ENCODE assay signal across 8 mouse cellular contexts in genomic region chr19:10183299-10183983, GRCm38 (mm10). TPM values are rescaled to one million over a fixed set of nuclear protein-coding genes. Genes with fewer than 3 reads are reported as not detected.
DNase-seq lines count a peak whose midpoint lies in the region; ATAC-seq lines count a peak whose summit lies in the region.

No protein-coding gene starts in this region.

- peak overlapping the region; percentile 95 for H3K27ac ChIP-seq in forebrain, embryonic 14.5 days (ENCODE audit: low read depth, low read length)
- peak overlapping the region; percentile 91 for H3K27ac ChIP-seq in liver, embryonic 16.5 days (ENCODE audit: low read length)
- H3K27ac ChIP-seq in neural tube, embryonic 15.5 days (replicated peaks), result peak overlapping the region; percentile 98

- H3K9ac ChIP-seq in forebrain, embryonic 14.5 days (ENCODE audit: low read length), result peak overlapping the region; percentile 99
- peak overlapping the region; percentile 82 for H3K9ac ChIP-seq in liver, embryonic 16.5 days (ENCODE audit: low read depth, low read length)
- H3K9ac ChIP-seq in neural tube, embryonic 15.5 days (replicated peaks), result peak overlapping the region; percentile 97

- H3K4me1 ChIP-seq in forebrain, embryonic 14.5 days (ENCODE audit: control insufficient read depth, insufficient read depth, low read length), result peaks cover 15% of the 10 kb centered on the region
- peaks cover 22% of the 10 kb centered on the region for H3K4me1 ChIP-seq in liver, embryonic 16.5 days (ENCODE audit: control insufficient read depth, low read depth, low read length)
- peaks cover 52% of the 10 kb centered on the region for H3K4me1 ChIP-seq in neural tube, embryonic 15.5 days

- H3K36me3 ChIP-seq in forebrain, embryonic 14.5 days (ENCODE audit: control insufficient read depth, insufficient read depth, low read length), result peaks cover 37% of the 10 kb centered on the region
- peaks cover 16% of the 10 kb centered on the region for H3K36me3 ChIP-seq in liver, embryonic 16.5 days (ENCODE audit: control insufficient read depth, insufficient read depth)
- peaks cover 30% of the 10 kb centered on the region for H3K36me3 ChIP-seq in neural tube, embryonic 15.5 days

- no peaks in the 10 kb centered on the region for H3K27me3 ChIP-seq in forebrain, embryonic 14.5 days (replicated peaks; ENCODE audit: control insufficient read depth, insufficient read depth, low read length)
- no peaks in the 10 kb centered on the region for H3K27me3 ChIP-seq in liver, embryonic 16.5 days (ENCODE audit: control insufficient read depth, insufficient read depth, low read depth, low read length)
- no peaks in the 10 kb centered on the region for H3K27me3 ChIP-seq in neural tube, embryonic 15.5 days (replicated peaks)

- no peaks in the 10 kb centered on the region for H3K9me3 ChIP-seq in forebrain, embryonic 14.5 days (replicated peaks; ENCODE audit: control insufficient read depth, low read length)
- no peaks in the 10 kb centered on the region; the same call in 1 of the 2 replicates for H3K9me3 ChIP-seq in liver, embryonic 16.5 days (replicated peaks; ENCODE audit: control insufficient read depth, low read length)
- H3K9me3 ChIP-seq in neural tube, embryonic 15.5 days (replicated peaks), result no peaks in the 10 kb centered on the region

- DNase-seq in MN1 (ENCODE audit: low spot score), result peak; percentile 73
- DNase-seq in cerebellum, adult 11 months, result peak; percentile 58
- DNase-seq in forebrain, embryonic 14.5 days (ENCODE audit: low spot score), result peak; percentile 87
- DNase-seq in heart, postnatal 14 days, result peak; percentile 65 to 70
- peak; percentile 76 to 87 for DNase-seq in kidney, postnatal 4 days
- peak; percentile 64 for DNase-seq in thymus, postnatal 14 days

- H3K4me2 ChIP-seq in forebrain, embryonic 14.5 days (ENCODE audit: low read length), result peak overlapping the region; percentile 92
- peak overlapping the region; percentile 91 for H3K4me2 ChIP-seq in liver, embryonic 16.5 days (ENCODE audit: low read depth, low read length)
- peak overlapping the region; percentile 74 for H3K4me2 ChIP-seq in neural tube, embryonic 15.5 days

- under 1% methylated on average over 35 of the region's 35 CpGs for WGBS in forebrain, embryonic 14.5 days
- WGBS in liver, embryonic 16.5 days (ENCODE audit: insufficient replicate concordance), result 2% methylated on average over 35 of the region's 35 CpGs
- WGBS in neural tube, embryonic 15.5 days, result under 1% methylated on average over 35 of the region's 35 CpGs

- intact Hi-C loops in heart, postnatal 14 days (cut with DNase I), result loop anchor here (5.0 kb wide), 2 partner anchors 81 to 181 kb away; partner anchors contain the start of genes Best1, Fads2 and Rab3il1

- ATAC-seq in forebrain, embryonic 14.5 days, result peak; percentile 73
- peak; percentile 60 for ATAC-seq in liver, embryonic 16.5 days (ENCODE audit: low read depth)
- ATAC-seq in neural tube, embryonic 15.5 days (ENCODE audit: low FRiP score), result peak; percentile 85

- peak overlapping the region; percentile 90 for H3K4me3 ChIP-seq in forebrain, embryonic 14.5 days (ENCODE audit: low read depth, low read length)
- peak overlapping the region; percentile 96 for H3K4me3 ChIP-seq in liver, embryonic 16.5 days (ENCODE audit: low read depth, low read length)
- peak overlapping the region; percentile 91 for H3K4me3 ChIP-seq in neural tube, embryonic 15.5 days (replicated peaks)

RNA-seq across cellular contexts. Expression of gene Fads1, which starts 0.8 kb away (rescaled TPM):
- 104 and 125 TPM in 2 replicates for polyA plus RNA-seq in forebrain, embryonic 14.5 days (2014; fragmentation: Nextera tagmentation; extraction: Ambion mirVana)
- 10 to 100 TPM; 23.4 to 23.5 TPM for total RNA-seq in heart, postnatal 14 days (2021)
- 79.4 and 92.4 TPM in 2 replicates for polyA plus RNA-seq in liver, embryonic 16.5 days (2015; fragmentation: Nextera tagmentation; extraction: Ambion mirVana)
- polyA plus RNA-seq in neural tube, embryonic 15.5 days (2015; fragmentation: Nextera tagmentation; extraction: Ambion mirVana), result 146 and 157 TPM in 2 replicates

RNA-seq across cellular contexts. Expression of gene Tmem258, which starts 20.4 kb away (rescaled TPM):
- 380 and 505 TPM in 2 replicates for polyA plus RNA-seq in forebrain, embryonic 14.5 days (2014; fragmentation: Nextera tagmentation; extraction: Ambion mirVana)
- 100 to 1,000 TPM; 149 to 153 TPM for total RNA-seq in heart, postnatal 14 days (2021)
- polyA plus RNA-seq in liver, embryonic 16.5 days (2015; fragmentation: Nextera tagmentation; extraction: Ambion mirVana), result 277 and 304 TPM in 2 replicates
- 353 and 355 TPM in 2 replicates for polyA plus RNA-seq in neural tube, embryonic 15.5 days (2015; fragmentation: Nextera tagmentation; extraction: Ambion mirVana)

RNA-seq across cellular contexts. Expression of gene Fen1, which starts 20.5 kb away (rescaled TPM):
- polyA plus RNA-seq in forebrain, embryonic 14.5 days (2014; fragmentation: Nextera tagmentation; extraction: Ambion mirVana), result 53.4 and 63.9 TPM in 2 replicates
- 1 to 10 TPM; 5.4 to 8.1 TPM for total RNA-seq in heart, postnatal 14 days (2021)
- polyA plus RNA-seq in liver, embryonic 16.5 days (2015; fragmentation: Nextera tagmentation; extraction: Ambion mirVana), result 114 and 125 TPM in 2 replicates
- 22.8 and 42.1 TPM in 2 replicates for polyA plus RNA-seq in neural tube, embryonic 15.5 days (2015; fragmentation: Nextera tagmentation; extraction: Ambion mirVana)

RNA-seq across cellular contexts. Expression of gene Myrf, which starts 57.1 kb away (rescaled TPM):
- polyA plus RNA-seq in forebrain, embryonic 14.5 days (2014; fragmentation: Nextera tagmentation; extraction: Ambion mirVana), result 0.20 and 0.40 TPM in 2 replicates
- 1 to 10 TPM; 7.6 to 7.7 TPM for total RNA-seq in heart, postnatal 14 days (2021)
- 3.1 and 3.9 TPM in 2 replicates for polyA plus RNA-seq in liver, embryonic 16.5 days (2015; fragmentation: Nextera tagmentation; extraction: Ambion mirVana)
- 0.79 and 1.7 TPM in 2 replicates for polyA plus RNA-seq in neural tube, embryonic 15.5 days (2015; fragmentation: Nextera tagmentation; extraction: Ambion mirVana)

Comparison
In these comparisons a context has a peak if more than half of its experiments do, and no peak if none do; other contexts are left out.
1. Peak in every context shown above with its lines: DNase-seq, ATAC-seq, H3K4me3 ChIP-seq and H3K27ac ChIP-seq.